Mouse (Mus musculus): ENCODE results near the gene Tmem163. TPM values are rescaled to one million over a fixed set of nuclear protein-coding genes. Genes with fewer than 3 reads are reported as not detected.

The Tmem163 gene
- polyA plus RNA-seq, 1 experiment from 2014 or later: 1.0 TPM

- Histone ChIP-seq H3K27me3 (ENCODE audit: control insufficient read depth, insufficient read depth, low read length) (no peaks in the 10 kb centered on the region), H3K9ac (replicated peaks; ENCODE audit: low read depth, low read length) (no peak overlapping the region), H3K27ac (ENCODE audit: low read length) (no peak overlapping the region), H3K4me1 (ENCODE audit: control insufficient read depth, insufficient read depth, low read length) (no peaks in the 10 kb centered on the region), H3K4me3 (ENCODE audit: low read depth, low read length) (no peak overlapping the region), H3K9me3 (ENCODE audit: control insufficient read depth, low read depth, low read length) (no peaks in the 10 kb centered on the region), H3K36me3 (ENCODE audit: control insufficient read depth, insufficient read depth, low read length) (no peaks in the 10 kb centered on the region), H3K4me2 (replicated peaks; ENCODE audit: low read depth, low read length) (no peak overlapping the region)
- ATAC-seq (ENCODE audit: insufficient number of reproducible peaks, insufficient read depth, low FRiP score, low read depth): no peak
- 86% methylated on average over 8 of the region's 8 CpGs for WGBS
Observed at GRCm38 (mm10) chr1:127513140-127513539, 166.2 kb downstream of the Tmem163 start.

- Histone ChIP-seq H3K36me3 (ENCODE audit: control insufficient read depth, insufficient read depth, low read length) (no peaks in the 10 kb centered on the region), H3K9me3 (ENCODE audit: control insufficient read depth, low read depth, low read length) (no peaks in the 10 kb centered on the region), H3K27me3 (ENCODE audit: control insufficient read depth, insufficient read depth, low read length) (no peaks in the 10 kb centered on the region), H3K4me2 (replicated peaks; ENCODE audit: low read depth, low read length) (no peak overlapping the region), H3K27ac (ENCODE audit: low read length) (no peak overlapping the region), H3K4me1 (ENCODE audit: control insufficient read depth, insufficient read depth, low read length) (no peaks in the 10 kb centered on the region), H3K4me3 (ENCODE audit: low read depth, low read length) (no peak overlapping the region), H3K9ac (replicated peaks; ENCODE audit: low read depth, low read length) (no peak overlapping the region)
- 82% methylated on average over 6 of the region's 6 CpGs for WGBS
- no peak for ATAC-seq (ENCODE audit: insufficient number of reproducible peaks, insufficient read depth, low FRiP score, low read depth)
Observed at GRCm38 (mm10) chr1:127512709-127513108, 166.6 kb downstream of the Tmem163 start.

GRCm38 (mm10) chr1:127511362-127511761 is 168.0 kb downstream of the Tmem163 start:
- WGBS: 88% methylated on average over 6 of the region's 6 CpGs
- Histone ChIP-seq H3K9ac (replicated peaks; ENCODE audit: low read depth, low read length) (no peak overlapping the region), H3K27me3 (ENCODE audit: control insufficient read depth, insufficient read depth, low read length) (no peaks in the 10 kb centered on the region), H3K4me1 (ENCODE audit: control insufficient read depth, insufficient read depth, low read length) (no peaks in the 10 kb centered on the region), H3K27ac (ENCODE audit: low read length) (no peak overlapping the region), H3K9me3 (ENCODE audit: control insufficient read depth, low read depth, low read length) (no peaks in the 10 kb centered on the region), H3K4me2 (replicated peaks; ENCODE audit: low read depth, low read length) (no peak overlapping the region), H3K36me3 (ENCODE audit: control insufficient read depth, insufficient read depth, low read length) (no peaks in the 10 kb centered on the region), H3K4me3 (ENCODE audit: low read depth, low read length) (no peak overlapping the region)
- ATAC-seq (ENCODE audit: insufficient number of reproducible peaks, insufficient read depth, low FRiP score, low read depth): no peak

DNA sequence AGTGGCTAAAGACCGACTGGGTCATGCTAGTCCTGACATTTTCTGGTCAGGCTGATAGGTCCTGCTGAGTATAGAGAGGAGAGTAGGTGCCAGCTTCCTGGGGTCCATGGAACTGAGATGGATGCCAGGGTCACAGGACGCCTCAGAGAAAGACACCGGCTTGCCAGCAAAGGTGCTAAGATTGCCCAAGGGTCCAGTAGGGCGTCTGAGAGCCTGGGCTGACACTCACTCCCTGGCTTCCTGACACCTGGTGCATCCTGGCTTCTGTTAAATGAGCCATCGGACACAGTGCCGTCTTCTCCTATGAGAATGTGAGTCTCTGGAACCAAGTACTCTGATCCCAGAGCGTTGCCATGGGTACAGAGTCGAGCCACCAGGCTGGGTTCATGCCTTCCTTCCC is 170.4 kb downstream of the Tmem163 start:
- ATAC-seq (ENCODE audit: insufficient number of reproducible peaks, insufficient read depth, low FRiP score, low read depth): no peak
- Histone ChIP-seq H3K27me3 (ENCODE audit: control insufficient read depth, insufficient read depth, low read length) (no peaks in the 10 kb centered on the region), H3K9me3 (ENCODE audit: control insufficient read depth, low read depth, low read length) (no peaks in the 10 kb centered on the region), H3K27ac (ENCODE audit: low read length) (no peak overlapping the region), H3K9ac (replicated peaks; ENCODE audit: low read depth, low read length) (no peak overlapping the region), H3K4me3 (ENCODE audit: low read depth, low read length) (no peak overlapping the region), H3K4me1 (ENCODE audit: control insufficient read depth, insufficient read depth, low read length) (no peaks in the 10 kb centered on the region), H3K4me2 (replicated peaks; ENCODE audit: low read depth, low read length) (no peak overlapping the region), H3K36me3 (ENCODE audit: control insufficient read depth, insufficient read depth, low read length) (no peaks in the 10 kb centered on the region)
- WGBS: 77% methylated on average over 8 of the region's 8 CpGs

GRCm38 (mm10) chr1:127508067-127508739 is 171.1 kb downstream of the Tmem163 start:
- no peak overlapping the region for H3K9ac ChIP-seq (replicated peaks; ENCODE audit: low read depth, low read length)
- ATAC-seq (ENCODE audit: insufficient number of reproducible peaks, insufficient read depth, low FRiP score, low read depth): no peak
- no peaks in the 10 kb centered on the region for H3K27me3 ChIP-seq (ENCODE audit: control insufficient read depth, insufficient read depth, low read length)
- no peaks in the 10 kb centered on the region for H3K9me3 ChIP-seq (ENCODE audit: control insufficient read depth, low read depth, low read length)
- no peaks in the 10 kb centered on the region for H3K4me1 ChIP-seq (ENCODE audit: control insufficient read depth, insufficient read depth, low read length)
- H3K4me2 ChIP-seq (replicated peaks; ENCODE audit: low read depth, low read length): no peak overlapping the region
- no peak overlapping the region for H3K4me3 ChIP-seq (ENCODE audit: low read depth, low read length)
- no peaks in the 10 kb centered on the region for H3K36me3 ChIP-seq (ENCODE audit: control insufficient read depth, insufficient read depth, low read length)
- 79% methylated on average over 16 of the region's 16 CpGs for WGBS
- H3K27ac ChIP-seq (ENCODE audit: low read length): no peak overlapping the region

DNA sequence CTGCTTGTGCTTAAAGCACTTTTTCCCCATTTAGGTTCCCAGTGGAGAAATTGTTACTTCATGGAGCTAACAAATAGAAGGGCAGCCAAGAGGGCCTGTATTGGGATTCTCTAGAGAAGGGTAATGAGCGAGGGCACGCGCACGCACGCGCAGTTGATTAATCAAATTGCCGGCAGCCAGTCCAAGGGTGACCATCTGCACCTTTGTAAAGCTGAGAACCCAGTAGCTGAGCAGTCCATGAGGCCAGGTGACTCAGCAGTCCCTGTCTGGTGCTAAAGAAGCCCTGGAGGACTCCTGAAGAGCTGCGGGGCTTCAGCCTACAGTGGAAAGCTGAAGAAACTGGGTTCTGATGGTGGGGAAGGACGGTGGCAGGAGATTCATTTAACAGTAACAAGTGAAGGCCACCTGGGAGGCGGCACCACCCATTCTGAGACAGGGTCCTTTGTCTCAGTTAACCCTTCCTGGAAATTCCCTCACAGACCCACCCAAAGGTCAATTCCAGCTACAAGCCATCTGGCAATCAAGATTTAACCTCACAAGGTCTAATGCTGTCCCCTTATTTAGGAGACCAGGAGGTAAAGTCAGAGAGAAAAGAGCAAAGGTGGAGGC is 172.2 kb downstream of the Tmem163 start:
- 76% methylated on average over 10 of the region's 10 CpGs for WGBS
- Histone ChIP-seq H3K4me1 (ENCODE audit: control insufficient read depth, insufficient read depth, low read length) (no peaks in the 10 kb centered on the region), H3K27ac (ENCODE audit: low read length) (no peak overlapping the region), H3K4me3 (ENCODE audit: low read depth, low read length) (no peak overlapping the region), H3K9ac (replicated peaks; ENCODE audit: low read depth, low read length) (no peak overlapping the region), H3K27me3 (ENCODE audit: control insufficient read depth, insufficient read depth, low read length) (no peaks in the 10 kb centered on the region), H3K36me3 (ENCODE audit: control insufficient read depth, insufficient read depth, low read length) (no peaks in the 10 kb centered on the region), H3K4me2 (replicated peaks; ENCODE audit: low read depth, low read length) (no peak overlapping the region), H3K9me3 (ENCODE audit: control insufficient read depth, low read depth, low read length) (no peaks in the 10 kb centered on the region)
- no peak for ATAC-seq (ENCODE audit: insufficient number of reproducible peaks, insufficient read depth, low FRiP score, low read depth)

DNA sequence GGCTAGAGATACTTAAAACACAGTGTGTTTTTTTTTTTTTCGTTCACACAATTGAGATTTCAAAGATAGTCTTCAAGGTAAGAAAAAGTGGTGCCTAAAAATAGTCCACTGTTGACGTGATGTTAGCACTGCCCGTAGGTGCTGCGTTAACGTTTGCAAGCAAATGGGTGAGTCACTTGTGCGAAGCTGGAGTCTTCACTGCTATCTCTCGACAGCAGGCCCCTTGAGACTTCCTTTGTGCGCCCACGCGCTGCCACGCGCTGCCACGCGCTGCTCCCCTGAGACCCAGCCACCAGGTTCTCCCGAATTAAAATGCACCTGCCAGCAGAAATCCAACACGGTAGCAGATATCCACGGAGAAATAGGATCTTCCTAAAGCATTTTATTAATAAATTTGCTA is 178.6 kb downstream of the Tmem163 start:
- Histone ChIP-seq H3K4me1 (ENCODE audit: control insufficient read depth, insufficient read depth, low read length) (no peaks in the 10 kb centered on the region), H3K4me3 (ENCODE audit: low read depth, low read length) (no peak overlapping the region), H3K27ac (ENCODE audit: low read length) (no peak overlapping the region), H3K9ac (replicated peaks; ENCODE audit: low read depth, low read length) (no peak overlapping the region), H3K27me3 (ENCODE audit: control insufficient read depth, insufficient read depth, low read length) (no peaks in the 10 kb centered on the region), H3K36me3 (ENCODE audit: control insufficient read depth, insufficient read depth, low read length) (no peaks in the 10 kb centered on the region), H3K9me3 (ENCODE audit: control insufficient read depth, low read depth, low read length) (no peaks in the 10 kb centered on the region), H3K4me2 (replicated peaks; ENCODE audit: low read depth, low read length) (no peak overlapping the region)
- ATAC-seq (ENCODE audit: insufficient number of reproducible peaks, insufficient read depth, low FRiP score, low read depth): no peak
- WGBS: 80% methylated on average over 17 of the region's 17 CpGs

DNA sequence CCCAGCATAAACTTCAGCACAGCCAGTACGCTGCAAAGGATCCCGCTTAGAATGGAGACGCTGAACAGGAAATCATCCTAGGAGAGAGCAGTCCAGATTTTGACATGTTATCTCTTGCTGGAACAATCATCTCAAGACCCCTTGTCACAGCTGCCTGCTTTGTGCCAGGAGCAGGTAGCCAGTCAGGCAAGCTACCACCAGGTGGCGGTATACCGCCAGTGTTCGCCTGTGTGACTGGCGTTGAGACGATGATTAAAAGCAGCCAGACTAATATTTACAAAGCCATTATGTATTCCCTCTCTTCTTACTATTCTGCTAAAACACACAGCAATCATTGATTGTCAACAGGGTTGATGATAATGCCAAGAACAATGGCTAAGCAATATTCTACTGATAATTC is 179.1 kb downstream of the Tmem163 start:
- 6% methylated on average over 8 of the region's 8 CpGs for WGBS
- H3K27ac ChIP-seq (ENCODE audit: low read length): no peak overlapping the region
- H3K4me2 ChIP-seq (replicated peaks; ENCODE audit: low read depth, low read length): no peak overlapping the region
- H3K36me3 ChIP-seq (ENCODE audit: control insufficient read depth, insufficient read depth, low read length): no peaks in the 10 kb centered on the region
- no peak overlapping the region for H3K9ac ChIP-seq (replicated peaks; ENCODE audit: low read depth, low read length)
- H3K4me1 ChIP-seq (ENCODE audit: control insufficient read depth, insufficient read depth, low read length): no peaks in the 10 kb centered on the region
- H3K9me3 ChIP-seq (ENCODE audit: control insufficient read depth, low read depth, low read length): no peaks in the 10 kb centered on the region
- ATAC-seq (ENCODE audit: insufficient number of reproducible peaks, insufficient read depth, low FRiP score, low read depth): no peak
- H3K4me3 ChIP-seq (ENCODE audit: low read depth, low read length): no peak overlapping the region
- no peaks in the 10 kb centered on the region for H3K27me3 ChIP-seq (ENCODE audit: control insufficient read depth, insufficient read depth, low read length)

- H3K27me3 ChIP-seq (ENCODE audit: control insufficient read depth, insufficient read depth, low read length): no peaks in the 10 kb centered on the region
- no peak for ATAC-seq (ENCODE audit: insufficient number of reproducible peaks, insufficient read depth, low FRiP score, low read depth)
- 53% methylated on average over 9 of the region's 9 CpGs for WGBS
Observed at GRCm38 (mm10) chr1:127498746-127499145, 180.6 kb downstream of the Tmem163 start.

More at GRCm38 (mm10) chr1:127498746-127499145, 180.6 kb downstream of the Tmem163 start:
- H3K4me1 ChIP-seq (ENCODE audit: control insufficient read depth, insufficient read depth, low read length): no peaks in the 10 kb centered on the region
- H3K9ac ChIP-seq (replicated peaks; ENCODE audit: low read depth, low read length): no peak overlapping the region
- H3K36me3 ChIP-seq (ENCODE audit: control insufficient read depth, insufficient read depth, low read length): no peaks in the 10 kb centered on the region
- H3K9me3 ChIP-seq (ENCODE audit: control insufficient read depth, low read depth, low read length): no peaks in the 10 kb centered on the region
- H3K4me2 ChIP-seq (replicated peaks; ENCODE audit: low read depth, low read length): no peak overlapping the region
- H3K27ac ChIP-seq (ENCODE audit: low read length): no peak overlapping the region
- no peak overlapping the region for H3K4me3 ChIP-seq (ENCODE audit: low read depth, low read length)
